Mouse (Mus musculus) testis, adult 2 months (tissue): ENCODE measurements around the gene Il17rb. TPM values are rescaled to one million over a fixed set of nuclear protein-coding genes. Genes with fewer than 3 reads are reported as not detected.

Experiments
- H3K27ac ChIP-seq: fragments of 200-500 bp; 2 replicates; pipeline ENCODE4 v1.5.1; 2012; ENCODE audit warnings: low read depth, low read length; ENCODE audit not compliant: control insufficient read depth, insufficient read depth
- H3K27me3 ChIP-seq: fragments of 200-500 bp; 2 replicates; pipeline ENCODE4 v1.6.1; 2012; ENCODE audit warnings: mild to moderate bottlenecking, low read length, moderate library complexity; ENCODE audit not compliant: control insufficient read depth, insufficient read depth
- H3K36me3 ChIP-seq: fragments of 200-500 bp; 2 replicates; pipeline ENCODE4 v1.6.1; 2012; ENCODE audit warnings: mild to moderate bottlenecking, low read length; ENCODE audit not compliant: control insufficient read depth, insufficient read depth
- H3K4me1 ChIP-seq: fragments of 200-500 bp; 2 replicates; pipeline ENCODE4 v1.6.1; 2012; ENCODE audit warnings: low read length; ENCODE audit not compliant: control insufficient read depth, insufficient read depth
- H3K4me3 ChIP-seq: fragments of 200-500 bp; 2 replicates; pipeline ENCODE4 v1.5.1; 2012; ENCODE audit warnings: low read depth, mild to moderate bottlenecking, low read length, moderate library complexity, mixed read lengths; ENCODE audit not compliant: control insufficient read depth
- CTCF ChIP-seq: fragments of 200-500 bp; IDR thresholded peaks from 2 replicates; pipeline ENCODE4 v1.5.1; 2012; ENCODE audit warnings: low read depth, mild to moderate bottlenecking, inconsistent platforms, low read length, moderate library complexity; ENCODE audit not compliant: control insufficient read depth, insufficient read depth, insufficient replicate concordance
- POLR2A ChIP-seq: fragments of 200-500 bp; IDR thresholded peaks from 2 replicates; pipeline ENCODE4 v1.6.1; 2012; ENCODE audit warnings: low read depth, mild to moderate bottlenecking, inconsistent platforms, low read length, moderate library complexity; ENCODE audit not compliant: control insufficient read depth
- polyA plus RNA-seq: library from polyadenylated mRNA; depleted of rRNA; stranded (reverse); fragments of >200 nt; gene quantifications from 2 replicates; pipeline ENCODE4 v1.2.3, GENCODE M21; 2012

Gene Il17rb
- polyA plus RNA-seq, 1 experiment, result 2.5 TPM

GRCm38 (mm10) chr14:29996000-29996751, 12.5 kb downstream of the Il17rb start:
- Histone ChIP-seq H3K4me3 (no peak overlapping the region), H3K4me1 (no peaks in the 10 kb centered on the region; the same call in 1 of the 2 replicates), H3K36me3 (peaks cover 2% of the 10 kb centered on the region), H3K27me3 (no peaks in the 10 kb centered on the region), H3K27ac (no peak overlapping the region)
- no peak for TF ChIP-seq CTCF
- TF ChIP-seq POLR2A, result no peak

- H3K27ac ChIP-seq, result no peak overlapping the region
- H3K4me1 ChIP-seq, result no peaks in the 10 kb centered on the region
- peaks cover 2% of the 10 kb centered on the region for H3K36me3 ChIP-seq
- H3K4me3 ChIP-seq, result no peak overlapping the region
- no peaks in the 10 kb centered on the region for H3K27me3 ChIP-seq
- TF ChIP-seq CTCF (no peak), POLR2A (no peak)
Observed at GRCm38 (mm10) chr14:29994976-29995375, 13.7 kb downstream of the Il17rb start.

- TF ChIP-seq CTCF, result no peak
- Histone ChIP-seq H3K4me1 (no peaks in the 10 kb centered on the region), H3K4me3 (no peak overlapping the region), H3K27ac (no peak overlapping the region), H3K27me3 (no peaks in the 10 kb centered on the region), H3K36me3 (peaks cover 2% of the 10 kb centered on the region)
Observed at GRCm38 (mm10) chr14:29988337-29988736, 20.4 kb downstream of the Il17rb start.

GRCm38 (mm10) chr14:29987739-29988138, 21.0 kb downstream of the Il17rb start:
- TF ChIP-seq CTCF, result no peak
- TF ChIP-seq POLR2A, result no peak

DNA sequence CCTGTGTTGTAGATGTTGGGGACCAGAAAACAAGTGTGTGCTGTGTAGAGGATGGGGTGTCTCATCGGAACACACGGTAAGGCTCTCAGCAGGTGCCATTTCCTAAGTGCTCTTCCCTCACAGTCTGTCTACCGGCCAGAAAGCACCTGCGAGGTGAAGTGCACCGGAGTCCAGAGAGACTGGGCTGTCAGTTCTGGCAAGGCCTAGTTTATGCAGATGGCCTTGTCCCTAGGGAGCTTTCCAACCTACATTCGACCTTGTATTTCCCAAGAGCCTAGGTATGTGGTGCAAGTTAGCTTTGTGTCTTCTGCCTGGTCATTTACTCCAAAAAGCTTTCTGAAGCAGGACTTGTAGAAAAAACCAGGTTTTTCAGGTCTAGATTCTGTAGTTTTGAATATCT, 21.4 kb downstream of the Il17rb start:
- Histone ChIP-seq H3K4me1 (no peaks in the 10 kb centered on the region), H3K36me3 (peaks cover 2% of the 10 kb centered on the region), H3K27me3 (no peaks in the 10 kb centered on the region), H3K27ac (no peak overlapping the region), H3K4me3 (no peak overlapping the region)
- no peak for TF ChIP-seq POLR2A
- TF ChIP-seq CTCF, result no peak

More at GRCm38 (mm10) chr14:29987739-29988138, 21.0 kb downstream of the Il17rb start:
- H3K27me3 ChIP-seq, result no peaks in the 10 kb centered on the region
- no peaks in the 10 kb centered on the region for H3K4me1 ChIP-seq
- no peak overlapping the region for H3K4me3 ChIP-seq
- H3K27ac ChIP-seq, result no peak overlapping the region
- H3K36me3 ChIP-seq, result peaks cover 2% of the 10 kb centered on the region

- TF ChIP-seq POLR2A (no peak), CTCF (no peak)
- H3K27me3 ChIP-seq, result no peaks in the 10 kb centered on the region
- peaks cover 2% of the 10 kb centered on the region for H3K36me3 ChIP-seq
- H3K4me3 ChIP-seq, result no peak overlapping the region
- H3K4me1 ChIP-seq, result no peaks in the 10 kb centered on the region
- no peak overlapping the region for H3K27ac ChIP-seq
Observed at GRCm38 (mm10) chr14:29986096-29986495, 22.6 kb downstream of the Il17rb start.

DNA sequence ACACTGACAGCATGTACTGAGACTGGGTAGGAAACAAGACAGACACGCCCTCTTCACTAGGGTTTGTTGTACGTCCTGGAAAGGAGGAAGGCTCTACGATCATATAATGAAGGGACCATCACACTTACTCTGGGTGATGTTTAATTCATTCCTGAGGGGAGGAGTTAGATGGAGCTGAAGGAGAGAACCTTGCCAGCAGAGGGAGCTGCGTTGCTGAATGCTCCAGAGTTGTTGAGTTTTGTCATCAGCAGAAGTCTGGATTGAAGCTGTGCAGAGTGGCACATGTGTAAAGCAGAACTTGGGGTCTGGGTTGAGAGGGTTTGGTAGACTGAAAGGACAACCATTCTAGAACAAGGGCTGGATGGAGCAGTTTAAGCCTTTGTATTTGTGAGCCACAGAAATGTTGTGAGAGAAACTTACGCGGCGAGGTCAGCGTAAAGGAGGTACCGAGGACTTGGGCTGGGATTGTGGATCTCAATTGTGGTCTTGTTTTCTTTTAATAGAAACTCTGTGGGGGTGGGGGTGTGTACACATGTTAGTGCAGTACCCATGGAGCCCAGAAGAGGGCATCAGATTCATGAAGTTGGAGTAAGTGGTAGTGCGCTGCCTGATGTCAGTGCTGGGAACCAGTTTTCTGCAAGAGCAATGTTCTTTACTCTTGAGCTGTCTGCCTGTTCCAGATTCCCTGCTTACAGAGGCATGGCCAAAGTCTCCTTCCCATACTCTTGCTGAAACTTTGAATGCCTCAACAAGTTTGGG, 28.1 kb downstream of the Il17rb start:
- Histone ChIP-seq H3K4me3 (no peak overlapping the region), H3K27ac (no peak overlapping the region), H3K36me3 (peaks cover 2% of the 10 kb centered on the region), H3K27me3 (no peaks in the 10 kb centered on the region), H3K4me1 (no peaks in the 10 kb centered on the region)
- no peak for TF ChIP-seq CTCF
- no peak for TF ChIP-seq POLR2A
